Mouse (Mus musculus) left cerebral cortex, adult 11 months (tissue): ENCODE measurements around the gene Sox6.
A peak's percentile ranks its signal among the peaks of the same experiment; 100 is the strongest.

Experiments
- DNase-seq: peaks from one replicate; pipeline ENCODE4 v3.0.0; 2022; ENCODE audit warnings: low spot score

The Sox6 gene

GRCm38 (mm10) chr7:115891482-115891881 lies 147.1 kb downstream of the Sox6 start:
- no peak for DNase-seq

GRCm38 (mm10) chr7:115889926-115890325 lies 148.7 kb downstream of the Sox6 start:
- no peak for DNase-seq

- no peak for DNase-seq
These were observed 150.0 kb downstream of the Sox6 start for GRCm38 (mm10) chr7:115888561-115888960.

GRCm38 (mm10) chr7:115888120-115888519 lies 150.5 kb downstream of the Sox6 start:
- no peak for DNase-seq

GRCm38 (mm10) chr7:115872903-115873302 lies 165.7 kb downstream of the Sox6 start:
- DNase-seq, result no peak

GRCm38 (mm10) chr7:115868504-115868903 lies 170.1 kb downstream of the Sox6 start:
- no peak for DNase-seq

GRCm38 (mm10) chr7:115867518-115868270 lies 170.9 kb downstream of the Sox6 start:
- no peak for DNase-seq

GRCm38 (mm10) chr7:115866698-115867500 lies 171.7 kb downstream of the Sox6 start:
- DNase-seq, result no peak

GRCm38 (mm10) chr7:115865979-115866697 lies 172.5 kb downstream of the Sox6 start:
- DNase-seq, result peak; percentile 1

- no peak for DNase-seq
These were observed 173.4 kb downstream of the Sox6 start for GRCm38 (mm10) chr7:115865231-115865630.

- no peak for DNase-seq
These were observed 174.2 kb downstream of the Sox6 start for GRCm38 (mm10) chr7:115864411-115864810.

- no peak for DNase-seq
These were observed 178.8 kb downstream of the Sox6 start for GRCm38 (mm10) chr7:115859691-115860401.

GRCm38 (mm10) chr7:115851131-115851530 lies 187.5 kb downstream of the Sox6 start:
- no peak for DNase-seq

- no peak for DNase-seq
These were observed 192.7 kb downstream of the Sox6 start for GRCm38 (mm10) chr7:115845791-115846366.

GRCm38 (mm10) chr7:115844910-115845309 lies 193.7 kb downstream of the Sox6 start:
- no peak for DNase-seq

GRCm38 (mm10) chr7:115844431-115844830 lies 194.2 kb downstream of the Sox6 start:
- no peak for DNase-seq

GRCm38 (mm10) chr7:115842251-115842650 lies 196.3 kb downstream of the Sox6 start:
- DNase-seq, result no peak

- DNase-seq, result no peak
These were observed 198.0 kb downstream of the Sox6 start for GRCm38 (mm10) chr7:115840613-115841012.

GRCm38 (mm10) chr7:115835005-115835404 lies 203.6 kb downstream of the Sox6 start:
- no peak for DNase-seq

GRCm38 (mm10) chr7:115833701-115834100 lies 204.9 kb downstream of the Sox6 start:
- DNase-seq, result no peak
